Comparison of ENCODE assay signal across 9 mouse cellular contexts in genomic region chr6:40617965-40618364, GRCm38 (mm10). TPM values are rescaled to one million over a fixed set of nuclear protein-coding genes. Genes with fewer than 3 reads are reported as not detected.
A peak's percentile ranks its signal among the peaks of the same experiment; 100 is the strongest.
DNase-seq lines count a peak whose midpoint lies in the region; ATAC-seq and TF ChIP-seq lines count a peak whose summit lies in the region.
"Had no signal": no experiment of that assay in that cellular context is flagged by ENCODE, and none has a peak within 500 bp of the region (broad histone marks: within the 10 kb centered on the region; RNA-seq: fewer than 3 reads in every experiment).

No protein-coding gene starts in this region.

- no peak overlapping the region for H3K27ac ChIP-seq in hindbrain, embryonic 11.5 days (ENCODE audit: low read depth, low read length)
- H3K27ac ChIP-seq in midbrain, embryonic 13.5 days = no peak overlapping the region
- no peak overlapping the region for H3K27ac ChIP-seq in stomach, postnatal 0 days (replicated peaks)
- H3K27ac ChIP-seq: liver, embryonic 13.5 days had no signal

- H3K36me3 ChIP-seq in hindbrain, embryonic 11.5 days (ENCODE audit: control insufficient read depth, insufficient read depth, low read length) = no peaks in the 10 kb centered on the region
- no peaks in the 10 kb centered on the region for H3K36me3 ChIP-seq in midbrain, embryonic 13.5 days
- no peaks in the 10 kb centered on the region for H3K36me3 ChIP-seq in stomach, postnatal 0 days (ENCODE audit: control insufficient read depth, insufficient read depth, low read length)
- H3K36me3 ChIP-seq: liver, embryonic 13.5 days had no signal

- no peak overlapping the region for H3K4me2 ChIP-seq in hindbrain, embryonic 11.5 days (replicated peaks; ENCODE audit: low read depth, low read length)
- H3K4me2 ChIP-seq in midbrain, embryonic 13.5 days (replicated peaks) = no peak overlapping the region
- H3K4me2 ChIP-seq in stomach, postnatal 0 days (replicated peaks; ENCODE audit: low read depth) = no peak overlapping the region
- H3K4me2 ChIP-seq: liver, embryonic 13.5 days had no signal

- no peaks in the 10 kb centered on the region for H3K27me3 ChIP-seq in hindbrain, embryonic 11.5 days (ENCODE audit: control insufficient read depth, insufficient read depth, low read length)
- no peaks in the 10 kb centered on the region for H3K27me3 ChIP-seq in midbrain, embryonic 13.5 days
- no peaks in the 10 kb centered on the region for H3K27me3 ChIP-seq in stomach, postnatal 0 days (ENCODE audit: control insufficient read depth, insufficient read depth, low read length)
- H3K27me3 ChIP-seq: liver, embryonic 13.5 days had no signal

- 19% methylated on average over 2 of the region's 2 CpGs for WGBS in hindbrain, embryonic 11.5 days
- 22% methylated on average over 2 of the region's 2 CpGs for WGBS in midbrain, embryonic 13.5 days
- WGBS in stomach, postnatal 0 days = 10% methylated on average over 2 of the region's 2 CpGs

- ATAC-seq in cerebellum, adult (ENCODE audit: insufficient number of reproducible peaks, low FRiP score, low TSS enrichment) = no peak
- ATAC-seq in hindbrain, embryonic 11.5 days (ENCODE audit: low FRiP score) = peak; percentile 77
- ATAC-seq in midbrain, embryonic 13.5 days = peak; percentile 63; the same call in 1 of the 2 replicates
- no peak for ATAC-seq in stomach, postnatal 0 days (ENCODE audit: low FRiP score, low TSS enrichment)

- no peak for TF ChIP-seq EP300 in stomach, postnatal 0 days (optimal IDR thresholded peaks at IDR 0.05)

- no peak overlapping the region for H3K4me3 ChIP-seq in hindbrain, embryonic 11.5 days (ENCODE audit: low read depth, low read length)
- H3K4me3 ChIP-seq in midbrain, embryonic 13.5 days (replicated peaks) = no peak overlapping the region
- H3K4me3 ChIP-seq in stomach, postnatal 0 days (ENCODE audit: low read depth, low read length) = no peak overlapping the region
- H3K4me3 ChIP-seq: liver, embryonic 13.5 days had no signal

- no peak overlapping the region for H3K9ac ChIP-seq in hindbrain, embryonic 11.5 days (ENCODE audit: low read depth, low read length)
- H3K9ac ChIP-seq in midbrain, embryonic 13.5 days (replicated peaks) = no peak overlapping the region
- H3K9ac ChIP-seq in stomach, postnatal 0 days (ENCODE audit: low read length) = no peak overlapping the region
- H3K9ac ChIP-seq: liver, embryonic 13.5 days had no signal

- no peaks in the 10 kb centered on the region for H3K4me1 ChIP-seq in hindbrain, embryonic 11.5 days (replicated peaks; ENCODE audit: control insufficient read depth, insufficient read depth, low read length)
- H3K4me1 ChIP-seq in midbrain, embryonic 13.5 days (replicated peaks) = no peaks in the 10 kb centered on the region
- no peaks in the 10 kb centered on the region for H3K4me1 ChIP-seq in stomach, postnatal 0 days (replicated peaks; ENCODE audit: control insufficient read depth, insufficient read depth)
- H3K4me1 ChIP-seq: liver, embryonic 13.5 days had no signal

- H3K9me3 ChIP-seq in hindbrain, embryonic 11.5 days (ENCODE audit: control insufficient read depth, low read length) = no peaks in the 10 kb centered on the region
- H3K9me3 ChIP-seq in midbrain, embryonic 13.5 days = no peaks in the 10 kb centered on the region
- H3K9me3 ChIP-seq in stomach, postnatal 0 days (ENCODE audit: control insufficient read depth, low read length) = no peaks in the 10 kb centered on the region
- H3K9me3 ChIP-seq: liver, embryonic 13.5 days had no signal

- peak; percentile 84 for TF ChIP-seq CTCF in stomach, postnatal 0 days (IDR thresholded peaks at IDR 0.05; ENCODE audit: low read depth)

- peak; percentile 52 to 64 for DNase-seq in cerebellum, adult 18-20 months
- peak; percentile 26 for DNase-seq in adrenal gland, adult 8-10 months
- DNase-seq in embryo, embryonic 9.5 days (ENCODE audit: extremely low spot score) = peak; percentile 51
- DNase-seq in hindbrain, embryonic 11.5 days (ENCODE audit: low spot score) = peak; percentile 85
- DNase-seq in layer of hippocampus, postnatal 25 days (ENCODE audit: extremely low spot score in 1 of 2, low spot score in 1 of 2) = peak; percentile 33 to 88
- DNase-seq in stomach, postnatal 0 days (ENCODE audit: low spot score) = peak; percentile 71
- DNase-seq: liver, embryonic 13.5 days had no signal

RNA-seq across cellular contexts. Expression of gene Tas2r138, which starts 4.9 kb away (rescaled TPM):
- not detected for total RNA-seq in adrenal gland, adult 8-10 months (2022)
- not detected in 2 replicates for polyA plus RNA-seq in hindbrain, embryonic 11.5 days (2014; fragmentation: Nextera tagmentation; extraction: Ambion mirVana)
- not detected for total RNA-seq in layer of hippocampus, postnatal 25 days (2021)
- polyA plus RNA-seq in midbrain, embryonic 13.5 days (2015; fragmentation: Nextera tagmentation; extraction: Ambion mirVana) = not detected in 2 replicates
- not detected in 2 replicates for polyA plus RNA-seq in stomach, postnatal 0 days (2015; fragmentation: Nextera tagmentation; extraction: Ambion mirVana)
- polyA plus RNA-seq: liver, embryonic 13.5 days had no signal

RNA-seq across cellular contexts. Expression of gene Mgam, which starts 10.7 kb away (rescaled TPM):
- under 1 TPM in 2 of 4 experiments, not detected in 2; 0.08 to 0.20 TPM for total RNA-seq in adrenal gland, adult 8-10 months (2022)
- not detected in 2 replicates for polyA plus RNA-seq in hindbrain, embryonic 11.5 days (2014; fragmentation: Nextera tagmentation; extraction: Ambion mirVana)
- not detected for total RNA-seq in layer of hippocampus, postnatal 25 days (2021)
- polyA plus RNA-seq in midbrain, embryonic 13.5 days (2015; fragmentation: Nextera tagmentation; extraction: Ambion mirVana) = not detected in 2 replicates
- 0.06 and 0.11 TPM in 2 replicates for polyA plus RNA-seq in stomach, postnatal 0 days (2015; fragmentation: Nextera tagmentation; extraction: Ambion mirVana)

RNA-seq across cellular contexts. Expression of gene Clec5a, which starts 32.3 kb away (rescaled TPM):
- total RNA-seq in adrenal gland, adult 8-10 months (2022) = 1 to 10 TPM; 2.0 to 3.2 (median 2.3) TPM
- 0.25 and 1.2 TPM in 2 replicates for polyA plus RNA-seq in hindbrain, embryonic 11.5 days (2014; fragmentation: Nextera tagmentation; extraction: Ambion mirVana)
- total RNA-seq in layer of hippocampus, postnatal 25 days (2021) = 1 to 10 TPM in 1 of 2 experiments, under 1 TPM in 1; 0.52 to 1.2 TPM
- 0.26 and 0.62 TPM in 2 replicates for polyA plus RNA-seq in midbrain, embryonic 13.5 days (2015; fragmentation: Nextera tagmentation; extraction: Ambion mirVana)
- polyA plus RNA-seq in stomach, postnatal 0 days (2015; fragmentation: Nextera tagmentation; extraction: Ambion mirVana) = 1.1 and 1.2 TPM in 2 replicates

RNA-seq across cellular contexts. Expression of gene Olfr460, which starts 48.7 kb away (rescaled TPM):
- total RNA-seq in adrenal gland, adult 8-10 months (2022) = under 1 TPM in 1 of 4 experiments, not detected in 3; 0.38 TPM
- not detected in 2 replicates for polyA plus RNA-seq in hindbrain, embryonic 11.5 days (2014; fragmentation: Nextera tagmentation; extraction: Ambion mirVana)
- total RNA-seq in layer of hippocampus, postnatal 25 days (2021) = not detected
- polyA plus RNA-seq in midbrain, embryonic 13.5 days (2015; fragmentation: Nextera tagmentation; extraction: Ambion mirVana) = not detected in 2 replicates
- polyA plus RNA-seq in stomach, postnatal 0 days (2015; fragmentation: Nextera tagmentation; extraction: Ambion mirVana) = not detected in 2 replicates
- polyA plus RNA-seq: liver, embryonic 13.5 days had no signal

Comparison
In these comparisons a context has a peak if more than half of its experiments do, and no peak if none do; other contexts are left out.
1. DNase-seq: peak in every context shown above with its lines; median percentile 85 in hindbrain, embryonic 11.5 days; 71 in stomach, postnatal 0 days; 60 in layer of hippocampus, postnatal 25 days; 58 in cerebellum, adult 18-20 months; 51 in embryo, embryonic 9.5 days; 26 in adrenal gland, adult 8-10 months.
2. ATAC-seq: peak in hindbrain, embryonic 11.5 days (single experiment) and midbrain, embryonic 13.5 days (single experiment); none in cerebellum, adult (single experiment) and stomach, postnatal 0 days (single experiment).